Mouse (Mus musculus): ENCODE data around the gene Cav2.

Gene Cav2

GRCm38 (mm10) chr6:17309260-17309659 lies 28.3 kb downstream of the Cav2 start:
- DNase-seq (ENCODE audit: inconsistent ontology term): peak; percentile 81

GRCm38 (mm10) chr6:17314241-17314640 lies 33.3 kb downstream of the Cav2 start:
- no peak for DNase-seq (ENCODE audit: inconsistent ontology term)

- peak; percentile 51 for DNase-seq (ENCODE audit: inconsistent ontology term)
Observed at GRCm38 (mm10) chr6:17314659-17315616, 34.0 kb downstream of the Cav2 start.

- DNase-seq (ENCODE audit: inconsistent ontology term): no peak
Observed at GRCm38 (mm10) chr6:17316294-17317166, 35.5 kb downstream of the Cav2 start.

- no peak for DNase-seq (ENCODE audit: inconsistent ontology term)
Observed at GRCm38 (mm10) chr6:17317167-17317524, 36.2 kb downstream of the Cav2 start.

GRCm38 (mm10) chr6:17317944-17318343 lies 37.0 kb downstream of the Cav2 start:
- DNase-seq (ENCODE audit: inconsistent ontology term): no peak

- no peak for DNase-seq (ENCODE audit: inconsistent ontology term)
Observed at GRCm38 (mm10) chr6:17321976-17322375, 41.0 kb downstream of the Cav2 start.

- no peak for DNase-seq (ENCODE audit: inconsistent ontology term)
Observed at GRCm38 (mm10) chr6:17327216-17327615, 46.2 kb downstream of the Cav2 start.

GRCm38 (mm10) chr6:17329801-17330200 lies 48.8 kb downstream of the Cav2 start:
- no peak for DNase-seq (ENCODE audit: inconsistent ontology term)

- DNase-seq (ENCODE audit: inconsistent ontology term): no peak
Observed at GRCm38 (mm10) chr6:17337724-17338123, 56.7 kb downstream of the Cav2 start.
